Mouse (Mus musculus): ENCODE results near the gene Prpsap1. TPM values are rescaled to one million over a fixed set of nuclear protein-coding genes. Genes with fewer than 3 reads are reported as not detected.

Gene Prpsap1
- total and polyA plus RNA-seq, 3 experiments, result 79.8 to 114 (median 114) TPM

DNA sequence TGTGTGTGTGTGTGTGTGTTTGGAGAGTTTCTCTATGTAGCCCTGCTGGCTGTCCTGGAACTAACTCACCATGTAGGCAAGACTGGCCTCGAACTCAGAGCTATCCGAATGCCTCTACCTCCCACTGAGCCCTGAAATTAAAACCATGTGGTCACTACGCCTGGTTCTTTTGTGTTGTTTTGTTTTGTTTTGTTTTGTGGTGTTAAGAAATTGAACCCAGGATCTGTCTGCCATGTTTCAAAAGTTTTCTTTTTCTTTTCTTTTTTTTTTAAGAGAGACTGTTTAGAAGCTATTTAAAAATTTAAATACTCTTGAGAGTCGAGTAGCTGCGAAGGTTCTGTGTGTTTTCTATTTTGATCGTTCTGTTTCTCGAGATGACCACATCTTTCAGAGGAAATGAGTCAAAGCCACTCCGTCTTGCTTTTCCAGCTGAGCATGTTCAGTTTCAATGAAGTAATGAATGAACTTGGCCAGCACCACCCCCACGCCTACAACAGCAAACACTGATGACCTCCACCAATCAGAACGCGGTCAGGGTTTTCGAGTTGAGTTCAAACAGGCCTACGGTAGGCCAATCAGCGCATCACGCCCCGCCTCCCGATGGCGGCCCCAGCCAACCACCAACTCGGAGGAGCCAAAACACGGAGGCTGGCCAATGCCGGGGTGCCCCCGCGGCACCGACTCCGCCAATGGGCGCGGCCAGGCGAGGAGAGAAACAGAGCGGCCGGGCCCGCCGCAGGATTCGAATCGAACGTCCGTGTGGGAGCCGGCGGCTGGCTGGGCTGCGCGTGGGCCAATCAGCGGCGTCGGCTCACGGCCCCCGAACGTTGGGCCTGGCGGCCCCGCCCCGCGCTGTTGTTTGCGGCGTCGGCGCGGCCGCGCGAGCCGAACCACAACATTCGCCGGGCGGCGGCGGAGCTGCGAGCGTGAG, 60.4 kb downstream of the Prpsap1 start, which contains the start of gene Ubald2 (continued):
- TF ChIP-seq NRF1 (IDR thresholded peaks at IDR 0.05; ENCODE audit: low read depth, low read length), result peak; percentile 64

DNA sequence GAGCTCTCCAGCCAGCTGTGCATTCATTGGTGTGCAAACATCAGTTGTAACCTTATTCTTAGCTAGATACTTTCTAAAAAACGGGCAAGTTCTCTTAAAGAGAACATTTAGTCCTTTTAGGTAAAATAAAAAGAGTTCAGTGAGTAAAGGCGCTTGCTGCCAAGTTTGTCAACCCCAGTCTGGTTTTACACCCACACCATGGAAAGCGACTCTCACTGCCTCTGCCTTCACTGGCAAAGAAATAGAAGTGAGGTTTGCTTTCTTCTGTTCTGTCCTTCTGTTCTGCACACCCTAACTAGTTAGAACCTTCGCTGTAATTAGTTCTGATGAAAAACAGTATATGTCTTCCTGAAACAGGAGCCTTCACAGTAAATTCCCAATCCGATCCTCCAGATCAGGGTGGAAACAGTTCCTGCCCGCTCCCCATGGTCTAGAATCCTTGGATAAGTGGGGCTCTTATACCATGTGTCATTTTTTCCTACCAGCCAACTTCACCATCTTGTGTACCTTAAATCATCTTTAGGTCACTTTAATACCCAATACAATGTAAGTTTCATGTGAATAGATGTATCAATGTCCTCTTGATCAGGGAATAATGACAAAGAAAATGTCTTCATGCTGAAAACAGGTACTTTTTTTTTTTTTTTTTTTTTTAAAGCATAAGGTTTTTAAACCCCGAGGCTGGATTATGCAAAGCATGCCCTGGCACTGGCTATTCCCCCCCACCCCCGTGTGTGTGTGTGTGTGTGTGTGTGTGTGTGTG, 61.2 kb downstream of the Prpsap1 start:
- Histone ChIP-seq H3K27me3 (replicated peaks) (no peaks in the 10 kb centered on the region), H3K4me1 (ENCODE audit: control insufficient read depth in 1 of 2, insufficient read depth in 2 of 2) (peaks cover 32 to 72% of the 10 kb centered on the region in 2 experiments), H3K27ac (ENCODE audit: insufficient read depth, low read depth) (peak overlapping the region; percentile 98), H3K36me3 (replicated peaks in 1 of 2; ENCODE audit: control insufficient read depth in 1 of 2, insufficient read depth in 1 of 2, low read length in 1 of 2) (peaks cover 15 to 23% of the 10 kb centered on the region in 2 experiments), H3K9ac (ENCODE audit: insufficient read depth, low read depth) (peak overlapping the region; percentile 59), H3K4me2 (ENCODE audit: insufficient read depth, low read depth, poor library complexity, severe bottlenecking) (peak overlapping the region; percentile 79), H3K79me2 (replicated peaks; ENCODE audit: control insufficient read depth, extremely low read depth, insufficient read depth, poor library complexity, severe bottlenecking) (peaks cover 36% of the 10 kb centered on the region), H3K9me3 (replicated peaks; ENCODE audit: low read length) (no peaks in the 10 kb centered on the region), H3K4me3 (replicated peaks in 1 of 3; ENCODE audit: low read depth in 2 of 3, low read length in 2 of 3, poor library complexity in 1 of 3) (no peak overlapping the region)
- TF ChIP-seq JUN (IDR thresholded peaks at IDR 0.05; ENCODE audit: insufficient read depth, low read depth, low read length) (peak; percentile 78), MAZ (IDR thresholded peaks at IDR 0.05; ENCODE audit: low read depth, low read length) (peak; percentile 10; the same call in 1 of the 2 replicates), CHD1 (IDR thresholded peaks at IDR 0.05; ENCODE audit: low read depth, low read length) (no peak), BHLHE40 (IDR thresholded peaks at IDR 0.05; ENCODE audit: low read depth, low read length) (0 out of 2 replicates have a peak, but pooled peaks have one; percentile 16), ZKSCAN1 (IDR thresholded peaks at IDR 0.05; ENCODE audit: borderline replicate concordance, low read depth, low read length) (no peak), SMC3 (IDR thresholded peaks at IDR 0.05; ENCODE audit: low read depth, low read length) (peak; percentile 29), TCF12 (IDR thresholded peaks at IDR 0.05; ENCODE audit: low read depth, low read length) (0 out of 2 replicates have a peak, but pooled peaks have one; percentile 4), JUND (conservative IDR thresholded peaks at IDR 0.05; ENCODE audit: low read depth, low read length) (peak; percentile 85), ZNF384 (IDR thresholded peaks at IDR 0.05; ENCODE audit: low read depth, low read length) (peak; percentile 92)
- dilution Hi-C loops (cut with MboI; ENCODE audit: extremely low pct_ligation_motif_present, extremely low pct_unique_long_range_greater_than_20kb, low sequenced_read_pairs) (no loop called here), in situ Hi-C loops (cut with MboI; ENCODE audit: low pct_ligation_motif_present, low pct_unique_long_range_greater_than_20kb, low sequenced_read_pairs) (no loop called here)
- DNase-seq (ENCODE audit: extremely low read depth), result no peak

DNA sequence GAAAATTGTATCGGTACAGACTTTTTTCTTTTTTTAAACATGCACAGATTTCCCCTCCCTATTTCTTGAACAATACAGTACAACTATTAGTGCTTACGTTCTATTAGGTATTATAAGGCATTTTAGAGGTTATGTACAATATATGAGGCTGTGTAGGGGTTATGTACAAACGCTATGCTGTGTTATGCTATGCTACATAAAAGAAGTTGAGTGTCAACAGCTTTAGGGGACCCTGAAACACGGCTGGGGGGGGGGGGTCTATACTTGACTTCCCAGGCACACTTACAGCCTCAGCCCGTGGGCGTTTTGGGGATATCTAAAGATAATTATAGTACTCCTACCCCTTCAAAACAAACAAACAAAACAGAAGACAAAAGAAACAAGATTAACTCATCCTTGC, 61.9 kb downstream of the Prpsap1 start:
- TF ChIP-seq CHD1 (IDR thresholded peaks at IDR 0.05; ENCODE audit: low read depth, low read length) (no peak; the same call in 1 of the 2 replicates), MAZ (IDR thresholded peaks at IDR 0.05; ENCODE audit: low read depth, low read length) (0 out of 2 replicates have a peak, but pooled peaks have one; percentile 12), SIN3A (IDR thresholded peaks at IDR 0.05; ENCODE audit: low read length) (peak; percentile 59; the same call in 1 of the 2 replicates)
- peaks cover 8 to 16% of the 10 kb centered on the region in 2 experiments for H3K36me3 ChIP-seq (replicated peaks in 1 of 2; ENCODE audit: control insufficient read depth in 1 of 2, insufficient read depth in 1 of 2, low read length in 1 of 2)
- DNase-seq (ENCODE audit: extremely low read depth), result no peak
- in situ Hi-C loops (cut with MboI; ENCODE audit: low pct_ligation_motif_present, low pct_unique_long_range_greater_than_20kb, low sequenced_read_pairs) (no loop called here), dilution Hi-C loops (cut with MboI; ENCODE audit: extremely low pct_ligation_motif_present, extremely low pct_unique_long_range_greater_than_20kb, low sequenced_read_pairs) (no loop called here)
- peak overlapping the region; percentile 79; the same call in 1 of the 2 replicates for H3K4me2 ChIP-seq (ENCODE audit: insufficient read depth, low read depth, poor library complexity, severe bottlenecking)
- H3K9ac ChIP-seq (ENCODE audit: insufficient read depth, low read depth), result peak overlapping the region; percentile 59
- H3K27ac ChIP-seq (ENCODE audit: insufficient read depth, low read depth), result peak overlapping the region; percentile 98
- peaks cover 30 to 72% of the 10 kb centered on the region in 2 experiments for H3K4me1 ChIP-seq (ENCODE audit: control insufficient read depth in 1 of 2, insufficient read depth in 2 of 2)
- H3K4me3 ChIP-seq (replicated peaks in 1 of 3; ENCODE audit: low read depth in 2 of 3, low read length in 2 of 3, poor library complexity in 1 of 3), result no peak overlapping the region
- no peaks in the 10 kb centered on the region for H3K9me3 ChIP-seq (replicated peaks; ENCODE audit: low read length)
- peaks cover 30% of the 10 kb centered on the region for H3K79me2 ChIP-seq (replicated peaks; ENCODE audit: control insufficient read depth, extremely low read depth, insufficient read depth, poor library complexity, severe bottlenecking)
- no peaks in the 10 kb centered on the region for H3K27me3 ChIP-seq (replicated peaks)

Data from CH12.LX (cell line).